Mouse (Mus musculus) MN1 (cell line): ENCODE data around the gene Ret.

ENCODE experiments used
- DNase-seq: peaks from one replicate; pipeline ENCODE4 v3.0.0-alpha.2; 2016; ENCODE audit warnings: low spot score

Ret gene

GRCm38 (mm10) chr6:118197440-118197975 lies at the start of gene Ret:
Gene Ret (minus strand): TSS chr6:118197718.
- DNase-seq = peak; percentile 67

- DNase-seq = no peak
Measured at GRCm38 (mm10) chr6:118247161-118247560, 49.6 kb upstream of the Ret start.

- DNase-seq = no peak
Measured at GRCm38 (mm10) chr6:118244106-118244505, 46.6 kb upstream of the Ret start.

- DNase-seq = no peak
Measured at GRCm38 (mm10) chr6:118242941-118243340, 45.4 kb upstream of the Ret start.

GRCm38 (mm10) chr6:118226072-118226471 lies 28.6 kb upstream of the Ret start:
- no peak for DNase-seq

GRCm38 (mm10) chr6:118222471-118222870 lies 25.0 kb upstream of the Ret start:
- DNase-seq = no peak

- no peak for DNase-seq
Measured at GRCm38 (mm10) chr6:118215676-118216075, 18.2 kb upstream of the Ret start.

GRCm38 (mm10) chr6:118208326-118208725 lies 10.8 kb upstream of the Ret start:
- DNase-seq = no peak

GRCm38 (mm10) chr6:118206386-118206785 lies 8.9 kb upstream of the Ret start:
- peak; percentile 55 for DNase-seq

GRCm38 (mm10) chr6:118205176-118205890 lies 7.8 kb upstream of the Ret start:
- no peak for DNase-seq

GRCm38 (mm10) chr6:118204112-118204511 lies 6.6 kb upstream of the Ret start:
- no peak for DNase-seq

- DNase-seq = peak; percentile 82
Measured at GRCm38 (mm10) chr6:118196751-118197439, 623 bp downstream of the Ret start.

- DNase-seq = peak; percentile 83
Measured at GRCm38 (mm10) chr6:118195108-118195507, 2.4 kb downstream of the Ret start.

- no peak for DNase-seq
Measured at GRCm38 (mm10) chr6:118192882-118193281, 4.6 kb downstream of the Ret start.

- DNase-seq = no peak
Measured at GRCm38 (mm10) chr6:118192199-118192598, 5.3 kb downstream of the Ret start.

GRCm38 (mm10) chr6:118189764-118190163 lies 7.8 kb downstream of the Ret start:
- DNase-seq = no peak

- peak; percentile 72 for DNase-seq
Measured at GRCm38 (mm10) chr6:118188599-118188998, 8.9 kb downstream of the Ret start.

- DNase-seq = no peak
Measured at GRCm38 (mm10) chr6:118187285-118187641, 10.3 kb downstream of the Ret start.

GRCm38 (mm10) chr6:118186620-118187284 lies 10.8 kb downstream of the Ret start:
- DNase-seq = no peak

- no peak for DNase-seq
Measured at GRCm38 (mm10) chr6:118184126-118184525, 13.4 kb downstream of the Ret start.

- no peak for DNase-seq
Measured at GRCm38 (mm10) chr6:118180085-118180423, 17.5 kb downstream of the Ret start.

GRCm38 (mm10) chr6:118179316-118180084 lies 18.0 kb downstream of the Ret start:
- DNase-seq = peak; percentile 91
